Mouse (Mus musculus) ES-Bruce4 (cell line): Measurements from ENCODE around the gene Chmp6. TPM values are rescaled to one million over a fixed set of nuclear protein-coding genes. Genes with fewer than 3 reads are reported as not detected.
A peak's percentile ranks its signal among the peaks of the same experiment; 100 is the strongest.

Experiments used
- H3K27ac ChIP-seq: 2 replicates; pipeline ENCODE4 v1.5.1; 2012; ENCODE audit warnings: low read length, inconsistent platforms; ENCODE audit not compliant: insufficient read depth
- H3K27me3 ChIP-seq: 2 replicates; pipeline ENCODE4 v1.6.1; 2012; ENCODE audit warnings: mild to moderate bottlenecking, low read length, inconsistent platforms; ENCODE audit not compliant: control insufficient read depth, poor library complexity, insufficient read depth, severe bottlenecking
- H3K36me3 ChIP-seq: 2 replicates; pipeline ENCODE4 v1.6.1; 2012; ENCODE audit warnings: inconsistent platforms, mild to moderate bottlenecking, low read length, moderate library complexity; ENCODE audit not compliant: control insufficient read depth, poor library complexity, insufficient read depth, severe bottlenecking
- H3K4me1 ChIP-seq: one replicate; pipeline ENCODE4 v1.8.1; 2011; ENCODE audit warnings: low read length; ENCODE audit not compliant: control insufficient read depth, insufficient read depth
- H3K4me3 ChIP-seq: 2 replicates; pipeline ENCODE4 v1.5.1; 2011; ENCODE audit warnings: low read depth, mild to moderate bottlenecking, low read length
- H3K9ac ChIP-seq: 2 replicates; pipeline ENCODE4 v1.6.1; 2012; ENCODE audit warnings: low read depth, mild to moderate bottlenecking, inconsistent platforms; ENCODE audit not compliant: poor library complexity, severe bottlenecking
- H3K9me3 ChIP-seq: replicated peaks from 2 replicates; pipeline ENCODE4 v1.6.1; 2012; ENCODE audit warnings: mild to moderate bottlenecking, low read length, inconsistent platforms; ENCODE audit not compliant: control insufficient read depth, poor library complexity, insufficient read depth, severe bottlenecking
- CTCF ChIP-seq: IDR thresholded peaks from one replicate; pipeline ENCODE4 v1.8.1; 2011; ENCODE audit warnings: low read depth, low read length
- EP300 ChIP-seq: IDR thresholded peaks from 2 replicates; pipeline ENCODE4 v1.6.1; 2011; ENCODE audit warnings: low read depth, low read length; ENCODE audit not compliant: insufficient read depth
- POLR2A ChIP-seq: IDR thresholded peaks from one replicate; pipeline ENCODE4 v1.8.1; 2011; ENCODE audit warnings: low read length; ENCODE audit not compliant: insufficient read depth
- polyA plus RNA-seq: library from polyadenylated mRNA; stranded (reverse); fragments of >200 nt; gene quantifications from 2 replicates; pipeline ENCODE4 v1.2.4, GENCODE M21; 2011; ENCODE audit warnings: low read depth; ENCODE audit not compliant: missing spikeins, insufficient read depth, insufficient read length

The Chmp6 gene
- polyA plus RNA-seq, 1 experiment, result 25.4 TPM

DNA sequence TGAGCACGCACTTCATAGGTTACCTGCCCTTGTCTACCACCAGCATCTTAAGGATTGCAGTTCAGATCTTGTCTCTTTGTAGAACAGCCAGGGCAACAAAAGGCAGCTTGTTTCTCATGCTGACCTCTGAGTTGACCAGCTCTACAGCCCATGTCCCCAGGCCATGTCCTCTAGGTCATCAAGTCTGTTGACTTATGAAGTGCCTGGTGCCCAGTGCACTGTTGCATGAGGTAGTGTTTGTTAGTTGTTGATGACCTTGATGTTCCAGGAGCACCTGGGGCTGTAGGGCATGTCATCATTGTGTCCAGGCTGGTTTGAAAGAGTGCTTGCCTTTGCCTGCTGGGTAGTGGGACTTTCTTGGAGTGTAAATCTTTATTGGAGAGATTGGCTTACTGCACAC lies 34.2 kb downstream of the Chmp6 start:
- Histone ChIP-seq H3K4me3 (no peak overlapping the region), H3K27ac (no peak overlapping the region), H3K4me1 (no peaks in the 10 kb centered on the region), H3K36me3 (no peaks in the 10 kb centered on the region), H3K9me3 (no peaks in the 10 kb centered on the region), H3K27me3 (no peaks in the 10 kb centered on the region), H3K9ac (no peak overlapping the region)
- TF ChIP-seq CTCF, result no peak
- no peak for TF ChIP-seq POLR2A
- no peak for TF ChIP-seq EP300

DNA sequence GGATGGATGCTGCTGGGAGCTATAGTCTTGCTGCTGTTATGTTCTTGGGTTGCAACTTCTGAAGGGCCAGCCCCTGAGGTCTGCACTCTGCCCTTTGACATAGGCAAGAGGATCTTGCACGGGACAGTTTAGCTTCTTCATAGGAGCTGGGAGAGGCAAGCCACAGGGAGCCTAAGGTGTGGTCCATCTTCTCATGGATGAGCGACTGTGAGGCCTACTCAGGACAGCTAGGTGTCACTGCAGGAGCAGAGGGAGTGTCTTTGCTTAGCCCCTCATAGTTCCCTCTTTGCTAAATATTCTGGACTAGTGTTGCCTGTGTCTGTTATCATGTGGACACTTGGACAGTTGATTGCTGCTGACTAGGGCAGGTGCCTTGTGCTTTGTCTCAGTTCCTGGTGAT lies 34.7 kb downstream of the Chmp6 start:
- H3K36me3 ChIP-seq, result no peaks in the 10 kb centered on the region
- no peaks in the 10 kb centered on the region for H3K4me1 ChIP-seq
- H3K27me3 ChIP-seq, result no peaks in the 10 kb centered on the region
- TF ChIP-seq EP300, result no peak
- peak; percentile 30 for TF ChIP-seq CTCF
- TF ChIP-seq POLR2A, result no peak
- no peaks in the 10 kb centered on the region for H3K9me3 ChIP-seq
- no peak overlapping the region for H3K9ac ChIP-seq
- H3K4me3 ChIP-seq, result no peak overlapping the region
- no peak overlapping the region for H3K27ac ChIP-seq

DNA sequence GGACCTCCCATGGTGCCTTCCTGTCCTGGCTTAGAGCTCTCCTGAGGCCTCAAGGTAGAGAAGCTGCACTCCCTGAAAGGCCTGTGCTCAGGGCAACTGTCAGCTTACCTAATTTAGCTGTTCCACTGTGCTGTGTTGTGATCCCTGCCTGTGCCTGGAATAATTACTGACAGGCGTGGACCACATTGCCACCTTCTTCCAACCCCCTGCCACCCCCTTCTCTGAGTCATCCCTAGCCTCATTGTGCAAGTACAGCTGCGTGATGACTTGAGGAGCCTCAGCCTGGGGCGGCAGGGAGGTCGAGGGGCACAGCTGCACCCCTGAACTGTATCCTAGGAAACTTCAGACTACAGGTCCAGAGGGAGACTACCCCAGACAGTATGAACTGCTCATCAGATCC lies 35.1 kb downstream of the Chmp6 start:
- H3K36me3 ChIP-seq, result no peaks in the 10 kb centered on the region
- H3K9me3 ChIP-seq, result no peaks in the 10 kb centered on the region
- H3K9ac ChIP-seq, result no peak overlapping the region
- H3K4me3 ChIP-seq, result no peak overlapping the region
- no peaks in the 10 kb centered on the region for H3K27me3 ChIP-seq
- H3K27ac ChIP-seq, result no peak overlapping the region
- no peaks in the 10 kb centered on the region for H3K4me1 ChIP-seq
- TF ChIP-seq CTCF (no peak), EP300 (no peak), POLR2A (no peak)

DNA sequence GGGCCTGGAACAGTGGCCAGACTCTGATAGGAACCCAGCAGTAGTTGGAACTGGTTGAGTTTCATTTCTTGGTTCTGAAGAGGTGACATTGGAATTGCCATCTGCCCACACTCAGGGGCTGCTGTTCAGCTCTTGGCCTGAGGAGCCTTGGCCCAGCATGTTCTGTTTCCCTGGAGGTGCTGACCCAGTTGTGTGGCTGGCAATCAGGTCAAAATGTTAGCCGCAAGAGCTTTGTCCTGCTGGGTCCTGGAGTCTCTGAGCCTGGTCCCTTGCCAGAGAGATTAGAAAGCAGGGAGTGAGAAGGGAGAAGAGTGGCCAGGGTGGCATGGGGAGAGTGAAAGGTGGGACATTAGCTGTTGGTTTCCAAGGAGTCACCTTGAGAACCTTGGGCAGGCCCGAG lies 35.6 kb downstream of the Chmp6 start:
- no peaks in the 10 kb centered on the region for H3K9me3 ChIP-seq
- H3K27me3 ChIP-seq, result no peaks in the 10 kb centered on the region
- H3K36me3 ChIP-seq, result no peaks in the 10 kb centered on the region
- H3K27ac ChIP-seq, result no peak overlapping the region
- H3K9ac ChIP-seq, result no peak overlapping the region
- TF ChIP-seq EP300 (no peak), CTCF (no peak), POLR2A (no peak)
- H3K4me1 ChIP-seq, result no peaks in the 10 kb centered on the region
- no peak overlapping the region for H3K4me3 ChIP-seq

DNA sequence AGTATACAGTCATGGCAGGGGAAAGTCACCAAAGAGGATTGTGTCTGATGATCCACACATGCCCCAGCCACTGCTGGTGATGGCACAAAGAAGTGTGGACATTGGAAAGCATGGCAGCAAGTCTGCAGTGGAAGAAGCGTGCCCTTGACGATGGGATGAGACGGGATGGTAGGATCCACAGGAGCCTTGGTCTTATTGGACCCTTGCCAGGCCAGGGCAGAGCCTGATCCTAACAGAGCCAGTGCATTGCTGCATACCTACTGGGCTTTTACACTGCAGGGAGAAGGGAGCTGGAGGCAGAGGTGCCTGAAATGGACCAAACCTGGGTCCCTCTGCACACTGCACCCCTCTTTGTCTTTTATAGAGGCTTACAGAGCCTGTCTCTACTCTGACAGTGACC lies 37.3 kb downstream of the Chmp6 start:
- Histone ChIP-seq H3K27ac (no peak overlapping the region), H3K9ac (no peak overlapping the region), H3K4me3 (no peak overlapping the region), H3K4me1 (peaks cover under 1% of the 10 kb centered on the region), H3K9me3 (no peaks in the 10 kb centered on the region), H3K27me3 (no peaks in the 10 kb centered on the region), H3K36me3 (no peaks in the 10 kb centered on the region)
- TF ChIP-seq POLR2A (no peak), EP300 (no peak), CTCF (no peak)

DNA sequence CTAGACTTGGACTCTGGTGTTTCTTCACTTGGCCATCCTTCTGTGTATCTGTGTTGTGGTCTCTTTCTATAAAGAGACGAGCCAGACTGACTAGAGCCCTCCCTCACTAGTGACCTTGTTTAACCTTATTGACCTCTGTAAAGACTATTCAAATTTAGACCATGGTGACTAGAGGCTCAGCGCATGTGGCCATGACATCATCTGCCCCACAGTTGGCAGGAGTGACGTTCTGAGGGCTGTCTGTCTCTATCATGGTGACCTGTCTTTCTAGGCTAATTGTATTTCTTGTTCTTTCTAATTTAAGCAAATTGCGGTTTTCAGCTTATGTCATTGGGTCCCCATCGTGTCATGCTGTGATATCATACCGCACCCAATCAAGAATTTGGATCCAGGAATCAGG lies 38.1 kb downstream of the Chmp6 start:
- no peak for TF ChIP-seq POLR2A
- no peak for TF ChIP-seq CTCF
- no peak for TF ChIP-seq EP300
- no peaks in the 10 kb centered on the region for H3K9me3 ChIP-seq

More for the DNA sequence above, 38.1 kb downstream of the Chmp6 start:
- no peak overlapping the region for H3K4me3 ChIP-seq
- peaks cover 2% of the 10 kb centered on the region for H3K4me1 ChIP-seq
- H3K36me3 ChIP-seq, result no peaks in the 10 kb centered on the region
- no peak overlapping the region for H3K9ac ChIP-seq
- no peak overlapping the region for H3K27ac ChIP-seq
- H3K27me3 ChIP-seq, result no peaks in the 10 kb centered on the region
